Mouse (Mus musculus): ENCODE measurements at regions not wholly inside any gene's neighbourhood (a gene's known extent, or its start where the extent isn't known, plus 50 kb on each side); places are given as distances from the start of the nearest gene placed in this dataset.

DNA sequence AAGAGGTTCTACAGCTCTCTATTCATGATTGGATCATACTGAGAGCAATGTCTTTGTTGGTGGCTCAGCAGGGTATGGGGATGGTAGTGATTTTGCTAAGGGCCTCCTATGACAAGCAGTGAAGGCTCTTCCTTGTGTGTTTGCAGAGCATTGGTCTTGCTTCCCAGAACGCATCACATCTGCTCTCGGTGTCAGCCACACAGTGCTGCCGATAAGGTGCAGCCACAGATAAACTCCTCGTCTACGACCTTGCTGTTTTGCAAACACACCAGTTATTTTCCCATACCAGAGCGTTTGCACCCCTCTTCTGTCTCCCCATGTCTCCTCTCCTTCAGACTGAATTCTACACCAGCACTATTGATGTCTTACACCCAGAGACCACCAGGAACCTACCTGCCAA is 68.4 kb upstream of the Thpo start:
- TF ChIP-seq EP300 (IDR thresholded peaks at IDR 0.05; ENCODE audit: low read depth), result no peak
- no peak for TF ChIP-seq CTCF (IDR thresholded peaks at IDR 0.05; ENCODE audit: low read depth)

All from liver, embryonic 14.5 days (tissue).